Mouse (Mus musculus) megakaryocyte, embryonic 14.5 days (primary cell): ENCODE data around the gene Nedd4.

Source experiments
- FLI1 ChIP-seq: IDR thresholded peaks from 2 replicates; pipeline ENCODE4 v1.6.1; 2012; ENCODE audit warnings: low read length, inconsistent platforms, mixed read lengths
- GATA1 ChIP-seq: IDR thresholded peaks from 3 replicates; pipeline ENCODE4 v1.6.1; 2012; ENCODE audit warnings: mixed read lengths, low read length, inconsistent platforms, borderline replicate concordance

- TF ChIP-seq FLI1 (no peak), GATA1 (no peak)
These were observed 119.3 kb downstream of the Nedd4 start for GRCm38 (mm10) chr9:72781466-72781865.
